Mouse (Mus musculus) MEL (cell line): Measurements from ENCODE around the gene Fcgr3. TPM values are rescaled to one million over a fixed set of nuclear protein-coding genes. Genes with fewer than 3 reads are reported as not detected.
"Not testable (repeated sequence)": the region's sequence is repeated elsewhere in the genome, so short reads cannot be mapped to it uniquely, and the experiment has no call there.

ENCODE experiments used
- DNase-seq: peaks from one replicate; pipeline ENCODE4 v3.0.0; 2011; ENCODE audit warnings: low read depth, low spot score
- H3K27ac ChIP-seq: 2 replicates; pipeline ENCODE4 v1.5.1; 2012; ENCODE audit warnings: low read depth, mild to moderate bottlenecking, control low read depth, low read length, moderate library complexity; ENCODE audit not compliant: control insufficient read depth
- H3K27me3 ChIP-seq, 2 experiments: fragments of 150-350 bp in 1 of 2; sonication (generic) in 1 of 2; 2 replicates each; pipeline ENCODE4 v1.6.1; 2012; ENCODE audit warnings: low read length in 2 of 2, mild to moderate bottlenecking in 2 of 2, improper control_type of control experiment in 1 of 2, moderate library complexity in 1 of 2; ENCODE audit not compliant: insufficient read depth in 2 of 2, control insufficient read depth in 1 of 2
- H3K36me3 ChIP-seq, 2 experiments: 2 replicates each; pipeline ENCODE4 v1.6.1; 2012 to 2014; ENCODE audit warnings: low read length in 2 of 2, improper control_type of control experiment in 1 of 2, inconsistent platforms in 1 of 2, mild to moderate bottlenecking in 1 of 2; ENCODE audit not compliant: insufficient read depth in 2 of 2, control insufficient read depth in 1 of 2
- H3K4me1 ChIP-seq, 2 experiments: fragments of 150-350 bp in 1 of 2; sonication (generic) in 1 of 2; 2 replicates each; pipeline ENCODE4 v1.6.1; 2012; ENCODE audit warnings: low read length in 2 of 2, improper control_type of control experiment in 1 of 2, mild to moderate bottlenecking in 1 of 2; ENCODE audit not compliant: insufficient read depth in 2 of 2, control insufficient read depth in 1 of 2
- H3K4me3 ChIP-seq, 2 experiments: fragments of 150-350 bp in 1 of 2; sonication (generic) in 1 of 2; 2 replicates each; pipeline ENCODE4 v1.5.1; 2012; ENCODE audit warnings: low read depth in 2 of 2, low read length in 2 of 2, mild to moderate bottlenecking in 2 of 2, moderate library complexity in 2 of 2, control low read depth in 1 of 2, improper control_type of control experiment in 1 of 2; ENCODE audit not compliant: control insufficient read depth in 1 of 2, insufficient read depth in 1 of 2
- H3K79me2 ChIP-seq: 2 replicates; pipeline ENCODE4 v1.6.1; 2012; ENCODE audit warnings: mild to moderate bottlenecking, low read length, moderate library complexity; ENCODE audit not compliant: control insufficient read depth, poor library complexity, insufficient read depth
- H3K9ac ChIP-seq: 2 replicates; pipeline ENCODE4 v1.6.1; 2012; ENCODE audit warnings: low read depth, mild to moderate bottlenecking, control low read depth, low read length, moderate library complexity; ENCODE audit not compliant: control insufficient read depth, poor library complexity, severe bottlenecking
- H3K9me3 ChIP-seq: fragments of 150-350 bp; sonication (generic); replicated peaks from 2 replicates; pipeline ENCODE4 v1.6.1; 2012; ENCODE audit warnings: mild to moderate bottlenecking, low read length, improper control_type of control experiment, moderate library complexity; ENCODE audit not compliant: insufficient read depth
- polyA plus RNA-seq, 2 experiments: library from polyadenylated mRNA; stranded (reverse) in 1 of 2; unstranded in 1 of 2; fragments of >175 nt in 1 of 2; fragments of >200 nt in 1 of 2; gene quantifications; 2 replicates each; pipeline versions ENCODE4 v1.2.1 to v1.2.4; 2012; ENCODE audit warnings: low replicate concordance in 2 of 2, low read depth in 1 of 2; ENCODE audit not compliant: insufficient read length in 2 of 2, insufficient read depth in 1 of 2, missing spikeins in 1 of 2
- total RNA-seq: library from RNA; depleted of rRNA; stranded (reverse); fragments of 300-350 nt; gene quantifications from 2 replicates; pipeline ENCODE4 v1.2.3, GENCODE M21; 2012

Gene Fcgr3
- total and polyA plus RNA-seq, 3 experiments = 0.39 to 6.1 TPM; not detected in 1

GRCm38 (mm10) chr1:171079345-171079744 lies 14.6 kb upstream of the Fcgr3 start:
- not testable (repeated sequence) for H3K9me3 ChIP-seq, H3K27me3 ChIP-seq, H3K4me1 ChIP-seq, DNase-seq, H3K9ac ChIP-seq, H3K27ac ChIP-seq, H3K4me3 ChIP-seq, H3K36me3 ChIP-seq, H3K79me2 ChIP-seq

- not testable (repeated sequence) for H3K27ac ChIP-seq, H3K9ac ChIP-seq
These were observed 13.7 kb upstream of the Fcgr3 start for GRCm38 (mm10) chr1:171078419-171078818.

DNA sequence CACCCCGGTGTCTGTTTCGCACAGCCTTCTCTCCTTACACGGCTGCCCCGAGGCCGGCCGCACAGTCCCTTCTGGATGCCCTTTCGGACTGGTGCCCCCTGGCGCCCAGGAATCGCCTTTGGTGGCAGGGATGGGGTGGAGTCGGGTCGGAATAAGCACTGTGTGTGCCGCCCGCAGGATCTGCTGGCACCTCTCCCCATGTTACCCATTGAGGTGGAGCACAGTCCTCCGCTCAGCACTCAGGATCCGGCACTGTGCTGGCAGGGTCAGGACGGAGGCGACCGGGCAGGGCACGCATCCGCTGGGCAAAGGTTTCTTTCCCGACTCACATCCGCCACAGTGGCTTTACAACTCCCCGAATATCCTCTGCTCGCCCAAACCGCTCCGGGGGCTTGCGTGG lies 13.2 kb upstream of the Fcgr3 start:
- not testable (repeated sequence) for H3K79me2 ChIP-seq, H3K27ac ChIP-seq, H3K4me3 ChIP-seq, H3K4me1 ChIP-seq, H3K9me3 ChIP-seq, H3K9ac ChIP-seq, H3K27me3 ChIP-seq, DNase-seq, H3K36me3 ChIP-seq

More at GRCm38 (mm10) chr1:171078419-171078818, 13.7 kb upstream of the Fcgr3 start:
- not testable (repeated sequence) for DNase-seq, H3K4me3 ChIP-seq, H3K36me3 ChIP-seq, H3K79me2 ChIP-seq, H3K9me3 ChIP-seq, H3K4me1 ChIP-seq, H3K27me3 ChIP-seq

DNA sequence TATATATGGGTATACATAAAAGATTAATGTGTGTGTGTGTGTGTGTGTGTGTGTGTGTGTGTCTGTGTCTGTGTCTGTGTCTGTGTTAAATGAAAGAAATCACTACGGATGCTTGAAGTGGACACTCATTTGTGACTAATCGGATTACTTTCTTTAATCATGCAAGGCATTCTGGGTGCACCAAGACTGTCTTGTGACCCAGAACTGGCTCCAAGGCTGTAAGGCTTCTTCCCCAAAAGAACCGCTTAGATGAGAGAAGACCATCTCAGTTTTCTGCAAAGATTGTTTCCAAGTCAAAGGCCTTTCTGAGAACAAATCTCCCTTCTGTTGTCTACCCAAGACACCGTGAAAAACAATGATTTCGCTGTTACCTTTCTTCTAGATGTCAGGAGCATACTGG lies 12.5 kb upstream of the Fcgr3 start:
- H3K36me3 ChIP-seq, H3K9ac ChIP-seq, H3K79me2 ChIP-seq, DNase-seq, H3K27me3 ChIP-seq, H3K9me3 ChIP-seq, H3K4me3 ChIP-seq, H3K27ac ChIP-seq, H3K4me1 ChIP-seq: not testable (repeated sequence)

- DNase-seq, H3K9me3 ChIP-seq, H3K36me3 ChIP-seq, H3K27ac ChIP-seq, H3K79me2 ChIP-seq, H3K9ac ChIP-seq, H3K4me3 ChIP-seq, H3K27me3 ChIP-seq, H3K4me1 ChIP-seq: not testable (repeated sequence)
These were observed 11.4 kb upstream of the Fcgr3 start for GRCm38 (mm10) chr1:171076176-171076575.
